Mouse (Mus musculus) hematopoietic stem cell, adult 5-6 weeks (primary cell): ENCODE measurements around the gene Zfp853. TPM values are rescaled to one million over a fixed set of nuclear protein-coding genes. Genes with fewer than 3 reads are reported as not detected.

Source experiments
- ATAC-seq, 2 experiments: fragments of 125-278 bp in 1 of 2; replicated peaks in 1 of 2; 2 replicates each; pipeline ENCODE4 v1.8.0; 2016 to 2017; ENCODE audit warnings: inconsistent platforms in 2 of 2, mild to moderate bottlenecking in 2 of 2, moderate number of reproducible peaks in 2 of 2, low read depth in 1 of 2, moderate TSS enrichment in 1 of 2; ENCODE audit not compliant: low FRiP score in 2 of 2, poor library complexity in 2 of 2, severe bottlenecking in 2 of 2, insufficient read depth in 1 of 2, low TSS enrichment in 1 of 2
- total RNA-seq: library from RNA; stranded (forward); fragments of 172-1452, 232-1000 nt; gene quantifications from 2 replicates; pipeline ENCODE4 v1.2.3, GENCODE M21; 2017

Zfp853 gene
- total RNA-seq, 1 experiment from 2014 or later = not detected

GRCm38 (mm10) chr5:143299686-143300085 is 6.3 kb upstream of the Zfp853 start:
- ATAC-seq = no peak

- no peak for ATAC-seq
These were observed 5.0 kb upstream of the Zfp853 start for GRCm38 (mm10) chr5:143298391-143298790.

- no peak for ATAC-seq
These were observed 4.6 kb upstream of the Zfp853 start for GRCm38 (mm10) chr5:143297986-143298385.

GRCm38 (mm10) chr5:143295330-143295729 is 1.9 kb upstream of the Zfp853 start:
- ATAC-seq = no peak

GRCm38 (mm10) chr5:143294862-143295261 is 1.4 kb upstream of the Zfp853 start:
- ATAC-seq = no peak

GRCm38 (mm10) chr5:143292879-143293278 is 544 bp downstream of the Zfp853 start:
- no peak for ATAC-seq

- no peak for ATAC-seq
These were observed 4.1 kb downstream of the Zfp853 start for GRCm38 (mm10) chr5:143289299-143289698.

- ATAC-seq = peak in 1 of 2 experiments; percentile 33; a peak in 1 of 4 replicates
These were observed 5.0 kb downstream of the Zfp853 start for GRCm38 (mm10) chr5:143288378-143288911.

GRCm38 (mm10) chr5:143287774-143288328 is 5.6 kb downstream of the Zfp853 start:
- ATAC-seq = peak; percentile 52 to 53; a peak in 3 of 4 replicates

GRCm38 (mm10) chr5:143284762-143285161 is 8.7 kb downstream of the Zfp853 start:
- ATAC-seq = no peak

- no peak for ATAC-seq
These were observed 14.2 kb downstream of the Zfp853 start for GRCm38 (mm10) chr5:143279247-143279646.

GRCm38 (mm10) chr5:143275761-143276160 is 17.7 kb downstream of the Zfp853 start:
- ATAC-seq = no peak

- ATAC-seq = peak; percentile 62 to 77
These were observed 20.7 kb downstream of the Zfp853 start for GRCm38 (mm10) chr5:143272540-143273330.

GRCm38 (mm10) chr5:143272108-143272507 is 21.3 kb downstream of the Zfp853 start:
- peak; percentile 1 to 23; a peak in 1 of 4 replicates for ATAC-seq

- no peak for ATAC-seq
These were observed 21.8 kb downstream of the Zfp853 start for GRCm38 (mm10) chr5:143271642-143272041.

- no peak for ATAC-seq
These were observed 23.3 kb downstream of the Zfp853 start for GRCm38 (mm10) chr5:143270151-143270519.

GRCm38 (mm10) chr5:143269363-143270150 is 23.9 kb downstream of the Zfp853 start, which contains the start of gene Zfp316:
TSS of gene Zfp316 (minus strand) at chr5:143270022.
- peak; percentile 36 to 39; a peak in 3 of 4 replicates for ATAC-seq

GRCm38 (mm10) chr5:143268985-143269362 is 24.4 kb downstream of the Zfp853 start:
- no peak for ATAC-seq
